Mouse (Mus musculus): ENCODE measurements around the gene Trpc4ap. TPM values are rescaled to one million over a fixed set of nuclear protein-coding genes. Genes with fewer than 3 reads are reported as not detected.
"Not testable (repeated sequence)": the region's sequence is repeated elsewhere in the genome, so short reads cannot be mapped to it uniquely, and the experiment has no call there.

The Trpc4ap gene
- polyA plus RNA-seq, 1 experiment from 2014 or later: 102 TPM

- 82% methylated on average over 12 of the region's 12 CpGs for WGBS
- no peak for DNase-seq (ENCODE audit: low spot score)
- no peak for ATAC-seq (replicated peaks; ENCODE audit: low FRiP score, low read depth)
Observed at GRCm38 (mm10) chr2:155717082-155717990, 25.2 kb upstream of the Trpc4ap start.

GRCm38 (mm10) chr2:155710557-155710956 is 18.4 kb upstream of the Trpc4ap start:
- H3K4me2 ChIP-seq (ENCODE audit: low read length): no peak overlapping the region
- DNase-seq (ENCODE audit: low spot score) (no peak), ATAC-seq (replicated peaks; ENCODE audit: low FRiP score, low read depth) (no peak)
- no peak overlapping the region for H3K4me3 ChIP-seq (replicated peaks; ENCODE audit: low read depth, low read length)
- WGBS: 88% methylated on average over 11 of the region's 11 CpGs
- H3K9me3 ChIP-seq (replicated peaks; ENCODE audit: low read length): no peaks in the 10 kb centered on the region
- no peak overlapping the region for H3K27ac ChIP-seq
- H3K36me3 ChIP-seq (ENCODE audit: insufficient read depth, low read length): peaks cover 35% of the 10 kb centered on the region; the same call in 1 of the 2 replicates
- no peaks in the 10 kb centered on the region for H3K4me1 ChIP-seq (replicated peaks; ENCODE audit: insufficient read depth, low read length)
- H3K9ac ChIP-seq (ENCODE audit: low read depth, low read length): peak overlapping the region; percentile 13; the same call in 1 of the 2 replicates
- TF ChIP-seq CTCF (IDR thresholded peaks at IDR 0.05; ENCODE audit: low read depth): no peak
- H3K27me3 ChIP-seq (ENCODE audit: insufficient read depth, low read length): no peaks in the 10 kb centered on the region

More at GRCm38 (mm10) chr2:155717082-155717990, 25.2 kb upstream of the Trpc4ap start:
- H3K4me2 ChIP-seq (ENCODE audit: low read length): no peak overlapping the region
- H3K4me1 ChIP-seq (replicated peaks; ENCODE audit: insufficient read depth, low read length): no peaks in the 10 kb centered on the region
- no peaks in the 10 kb centered on the region for H3K27me3 ChIP-seq (ENCODE audit: insufficient read depth, low read length)
- no peak overlapping the region for H3K27ac ChIP-seq
- no peak overlapping the region for H3K9ac ChIP-seq (ENCODE audit: low read depth, low read length)
- no peaks in the 10 kb centered on the region for H3K9me3 ChIP-seq (replicated peaks; ENCODE audit: low read length)
- no peak for TF ChIP-seq CTCF (IDR thresholded peaks at IDR 0.05; ENCODE audit: low read depth)
- no peak overlapping the region for H3K4me3 ChIP-seq (replicated peaks; ENCODE audit: low read depth, low read length)
- H3K36me3 ChIP-seq (ENCODE audit: insufficient read depth, low read length): peaks cover 16% of the 10 kb centered on the region; the same call in 1 of the 2 replicates

GRCm38 (mm10) chr2:155707251-155707650 is 15.1 kb upstream of the Trpc4ap start:
- no peak overlapping the region for H3K27ac ChIP-seq
- no peak overlapping the region for H3K9ac ChIP-seq (ENCODE audit: low read depth, low read length)
- no peaks in the 10 kb centered on the region for H3K9me3 ChIP-seq (replicated peaks; ENCODE audit: low read length)
- H3K4me3 ChIP-seq (replicated peaks; ENCODE audit: low read depth, low read length): no peak overlapping the region
- H3K36me3 ChIP-seq (ENCODE audit: insufficient read depth, low read length): peaks cover 31% of the 10 kb centered on the region; the same call in 1 of the 2 replicates
- no peak for DNase-seq (ENCODE audit: low spot score)
- H3K27me3 ChIP-seq (ENCODE audit: insufficient read depth, low read length): no peaks in the 10 kb centered on the region
- 80% methylated on average over 4 of the region's 4 CpGs for WGBS
- no peak for TF ChIP-seq CTCF (IDR thresholded peaks at IDR 0.05; ENCODE audit: low read depth)
- ATAC-seq (replicated peaks; ENCODE audit: low FRiP score, low read depth): no peak
- no peak overlapping the region for H3K4me2 ChIP-seq (ENCODE audit: low read length)
- H3K4me1 ChIP-seq (replicated peaks; ENCODE audit: insufficient read depth, low read length): no peaks in the 10 kb centered on the region

GRCm38 (mm10) chr2:155703630-155704029 is 11.4 kb upstream of the Trpc4ap start:
- Histone ChIP-seq H3K9ac (ENCODE audit: low read depth, low read length) (no peak overlapping the region), H3K9me3 (replicated peaks; ENCODE audit: low read length) (no peaks in the 10 kb centered on the region), H3K27ac (no peak overlapping the region), H3K36me3 (ENCODE audit: insufficient read depth, low read length) (peaks cover 13% of the 10 kb centered on the region; the same call in 1 of the 2 replicates), H3K4me2 (ENCODE audit: low read length) (no peak overlapping the region), H3K4me1 (replicated peaks; ENCODE audit: insufficient read depth, low read length) (no peaks in the 10 kb centered on the region), H3K27me3 (ENCODE audit: insufficient read depth, low read length) (no peaks in the 10 kb centered on the region), H3K4me3 (replicated peaks; ENCODE audit: low read depth, low read length) (no peak overlapping the region)
- whole genome bisulfite sequencing: 57% methylated on average over 4 of the region's 4 CpGs
- no peak for DNase-seq (ENCODE audit: low spot score)
- no peak for ATAC-seq (replicated peaks; ENCODE audit: low FRiP score, low read depth)
- TF ChIP-seq CTCF (IDR thresholded peaks at IDR 0.05; ENCODE audit: low read depth): no peak

DNA sequence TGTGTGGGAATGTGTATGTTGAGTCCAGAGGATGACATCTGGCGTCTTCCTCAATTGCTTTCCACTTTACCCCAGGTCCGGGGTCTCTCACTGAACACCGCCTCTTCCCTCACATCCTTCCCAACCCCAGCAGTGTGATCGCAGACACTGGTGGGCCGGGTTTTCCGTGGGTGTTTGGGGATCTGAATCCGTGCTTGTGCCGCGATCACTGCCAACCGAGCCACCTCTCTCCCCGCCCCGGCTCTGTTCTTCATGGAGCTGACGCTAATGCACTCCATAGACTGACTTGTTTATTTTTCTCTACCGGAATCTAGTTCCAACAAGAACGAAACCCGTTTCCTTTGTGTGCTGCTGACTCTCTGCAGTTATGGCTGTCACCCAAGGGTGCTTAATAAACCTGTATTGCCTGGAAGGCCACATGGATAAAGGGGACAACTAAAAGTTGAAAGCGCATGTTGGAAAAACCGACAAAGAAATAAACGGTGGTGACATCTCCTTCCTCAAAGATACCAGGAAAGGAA is 9.3 kb upstream of the Trpc4ap start:
- Histone ChIP-seq H3K27ac (no peak overlapping the region), H3K27me3 (ENCODE audit: insufficient read depth, low read length) (no peaks in the 10 kb centered on the region), H3K9ac (ENCODE audit: low read depth, low read length) (no peak overlapping the region), H3K4me1 (replicated peaks; ENCODE audit: insufficient read depth, low read length) (no peaks in the 10 kb centered on the region), H3K4me3 (replicated peaks; ENCODE audit: low read depth, low read length) (no peak overlapping the region), H3K4me2 (ENCODE audit: low read length) (no peak overlapping the region), H3K9me3 (replicated peaks; ENCODE audit: low read length) (no peaks in the 10 kb centered on the region), H3K36me3 (ENCODE audit: insufficient read depth, low read length) (0 out of 2 replicates have a peak, but pooled peaks cover 9% of the 10 kb centered on the region)
- 86% methylated on average over 19 of the region's 19 CpGs for WGBS
- ATAC-seq (replicated peaks; ENCODE audit: low FRiP score, low read depth) (no peak), DNase-seq (ENCODE audit: low spot score) (no peak)
- no peak for TF ChIP-seq CTCF (IDR thresholded peaks at IDR 0.05; ENCODE audit: low read depth)

DNA sequence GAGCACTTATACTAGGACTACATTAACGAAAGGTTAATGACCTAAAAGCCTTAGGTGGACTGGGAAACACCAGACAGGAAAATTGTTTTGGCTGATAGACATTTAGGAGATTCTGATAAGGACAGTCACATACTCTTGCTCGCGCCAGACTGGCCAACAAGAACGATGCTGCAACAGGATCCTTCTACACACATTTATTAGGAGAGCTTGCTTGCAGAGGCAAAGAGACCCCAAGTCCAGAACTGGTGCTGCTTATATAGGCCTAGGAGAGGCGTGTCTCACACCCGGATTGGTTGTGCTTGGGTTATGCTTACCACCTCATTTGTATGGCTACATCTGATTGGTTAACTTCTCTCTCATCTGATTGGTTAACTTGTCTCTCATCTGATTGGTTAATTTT is 6.3 kb upstream of the Trpc4ap start:
- 93% methylated on average over 6 of the region's 6 CpGs for WGBS
- not testable (repeated sequence) for H3K27me3 ChIP-seq (ENCODE audit: insufficient read depth, low read length); H3K4me1 ChIP-seq (replicated peaks; ENCODE audit: insufficient read depth, low read length); H3K9ac ChIP-seq (ENCODE audit: low read depth, low read length); ATAC-seq (replicated peaks; ENCODE audit: low FRiP score, low read depth); H3K27ac ChIP-seq; H3K4me3 ChIP-seq (replicated peaks; ENCODE audit: low read depth, low read length); H3K9me3 ChIP-seq (replicated peaks; ENCODE audit: low read length); DNase-seq (ENCODE audit: low spot score); H3K4me2 ChIP-seq (ENCODE audit: low read length); H3K36me3 ChIP-seq (ENCODE audit: insufficient read depth, low read length)

Measured in kidney, postnatal 0 days (tissue).